19 mouse cellular contexts compared by ENCODE assay signal in the genomic region with DNA sequence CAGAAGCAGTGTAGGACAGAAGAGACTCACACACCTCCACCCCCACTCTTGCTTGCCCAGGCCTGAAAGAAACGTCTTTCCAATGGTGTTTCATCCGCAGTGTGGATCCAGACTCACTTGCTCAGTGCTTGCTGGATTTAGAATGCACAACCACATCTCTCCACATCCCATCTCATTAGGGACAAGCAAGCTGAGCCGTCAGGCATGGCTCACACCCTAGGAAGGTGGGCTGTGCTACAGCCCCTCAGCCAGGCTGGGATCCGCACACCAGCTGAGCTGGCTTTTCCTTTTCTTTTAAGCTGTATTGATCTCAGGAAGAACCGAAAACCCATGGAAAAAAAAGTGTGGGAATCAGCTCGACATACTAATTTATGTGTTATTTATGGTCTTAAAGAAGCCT.
"Had no signal": no experiment of that assay in that cellular context is flagged by ENCODE, and none has a peak within 500 bp of the region (broad histone marks: within the 10 kb centered on the region; RNA-seq: fewer than 3 reads in every experiment).

No protein-coding gene starts in this region.

- H3K27ac ChIP-seq: kidney, postnatal 0 days; layer of hippocampus, adult 2 months; left cerebral cortex, adult 2 months; limb, embryonic 13.5 days; liver, embryonic 12.5 days; liver, embryonic 15.5 days; lung, embryonic 15.5 days; midbrain, embryonic 10.5 days had no signal

- DNase-seq: kidney, adult 2 months; kidney, postnatal 25 days; layer of hippocampus, postnatal 36 days; liver; lung, adult 18-20 months; lung, postnatal 10 days; lung, postnatal 36 days; thymus, adult 18-20 months; thymus, postnatal 36 days had no signal

- ATAC-seq: intestine, postnatal 0 days; liver, embryonic 12.5 days had no signal

- H3K27me3 ChIP-seq: limb, embryonic 13.5 days; liver, embryonic 12.5 days; liver, embryonic 15.5 days; lung, embryonic 15.5 days had no signal

- H3K9ac ChIP-seq: limb, embryonic 13.5 days; liver, embryonic 12.5 days; liver, embryonic 15.5 days; lung, embryonic 15.5 days had no signal

- H3K9me3 ChIP-seq: limb, embryonic 13.5 days; liver, embryonic 12.5 days; liver, embryonic 15.5 days; lung, embryonic 15.5 days; megakaryocyte, embryonic 14.5 days; midbrain, embryonic 10.5 days had no signal

- H3K4me2 ChIP-seq: limb, embryonic 13.5 days; liver, embryonic 12.5 days; liver, embryonic 15.5 days; lung, embryonic 15.5 days had no signal

- H3K36me3 ChIP-seq: limb, embryonic 13.5 days; liver, embryonic 12.5 days; liver, embryonic 15.5 days; lung, embryonic 15.5 days; midbrain, embryonic 10.5 days had no signal

- H3K4me1 ChIP-seq: liver, embryonic 12.5 days; liver, embryonic 15.5 days; lung, embryonic 15.5 days; megakaryocyte, embryonic 14.5 days had no signal

- H3K4me3 ChIP-seq: layer of hippocampus, adult 2 months; left cerebral cortex, adult 2 months; limb, embryonic 13.5 days; liver, embryonic 12.5 days; liver, embryonic 15.5 days; lung, embryonic 15.5 days; megakaryocyte, embryonic 14.5 days; midbrain, embryonic 10.5 days had no signal
